Mouse (Mus musculus): ENCODE results near the gene Hdac5.

Gene Hdac5

DNA sequence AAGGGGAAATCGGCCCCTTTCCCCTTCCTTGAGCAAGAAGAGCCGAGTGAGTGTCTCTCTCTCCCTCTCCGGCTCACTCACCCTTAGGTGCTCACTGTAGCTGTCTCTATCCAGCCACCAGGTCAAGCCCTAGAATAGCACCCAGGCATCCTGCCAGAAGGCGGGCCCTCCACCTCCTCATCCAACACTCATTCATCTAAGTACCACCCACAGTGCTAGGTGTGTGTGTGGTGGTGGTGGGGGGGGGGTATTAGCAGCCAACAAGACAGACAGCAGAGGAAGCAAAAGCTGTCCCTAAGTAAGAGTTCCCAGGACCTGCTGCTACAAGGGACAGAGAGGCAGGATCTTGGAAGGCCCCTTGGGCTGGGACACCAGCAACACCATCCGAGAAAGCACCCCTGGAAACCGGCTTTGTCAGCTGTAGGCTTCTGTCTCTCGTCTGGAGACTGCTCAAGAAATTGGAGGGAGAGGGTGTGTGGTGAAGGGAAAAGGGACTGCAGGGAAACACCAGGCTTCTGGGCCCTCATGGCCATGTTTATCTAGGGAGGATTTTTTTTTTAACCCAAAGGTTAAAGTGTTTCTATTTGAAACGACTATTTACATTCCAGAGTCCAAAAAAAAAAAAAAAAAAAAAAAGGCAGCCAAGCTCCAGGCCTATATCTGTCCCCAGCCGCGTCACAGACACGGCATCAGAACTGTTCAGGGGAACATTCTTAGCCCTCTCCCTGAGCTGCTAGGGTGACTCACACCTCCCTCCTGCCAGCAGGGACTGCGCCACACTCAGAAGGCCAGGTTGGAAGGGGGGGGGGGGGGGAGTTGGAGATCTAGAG lies 13.7 kb downstream of the Hdac5 start:
- DNase-seq (ENCODE audit: low read depth, low spot score) = no peak

DNA sequence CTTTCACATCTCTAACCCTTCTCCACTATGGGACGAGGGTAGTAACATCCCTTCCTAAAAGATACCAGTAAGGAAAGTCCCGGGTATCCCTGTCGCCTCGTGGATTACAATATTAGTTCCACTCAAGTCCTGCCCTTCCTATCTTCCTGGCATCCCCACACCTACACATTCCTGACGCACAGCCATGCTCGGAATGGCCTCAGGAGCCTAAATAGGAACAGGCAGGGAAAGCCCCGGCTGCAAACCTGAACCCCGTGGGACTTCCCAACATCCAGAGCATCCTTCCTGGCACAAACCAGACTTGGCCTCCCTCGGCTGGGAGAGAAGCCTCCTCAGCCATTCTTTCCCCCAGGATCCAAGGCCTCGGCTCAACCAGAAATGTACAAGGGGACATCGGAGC lies 14.5 kb downstream of the Hdac5 start:
- DNase-seq (ENCODE audit: low read depth, low spot score) = no peak

DNA sequence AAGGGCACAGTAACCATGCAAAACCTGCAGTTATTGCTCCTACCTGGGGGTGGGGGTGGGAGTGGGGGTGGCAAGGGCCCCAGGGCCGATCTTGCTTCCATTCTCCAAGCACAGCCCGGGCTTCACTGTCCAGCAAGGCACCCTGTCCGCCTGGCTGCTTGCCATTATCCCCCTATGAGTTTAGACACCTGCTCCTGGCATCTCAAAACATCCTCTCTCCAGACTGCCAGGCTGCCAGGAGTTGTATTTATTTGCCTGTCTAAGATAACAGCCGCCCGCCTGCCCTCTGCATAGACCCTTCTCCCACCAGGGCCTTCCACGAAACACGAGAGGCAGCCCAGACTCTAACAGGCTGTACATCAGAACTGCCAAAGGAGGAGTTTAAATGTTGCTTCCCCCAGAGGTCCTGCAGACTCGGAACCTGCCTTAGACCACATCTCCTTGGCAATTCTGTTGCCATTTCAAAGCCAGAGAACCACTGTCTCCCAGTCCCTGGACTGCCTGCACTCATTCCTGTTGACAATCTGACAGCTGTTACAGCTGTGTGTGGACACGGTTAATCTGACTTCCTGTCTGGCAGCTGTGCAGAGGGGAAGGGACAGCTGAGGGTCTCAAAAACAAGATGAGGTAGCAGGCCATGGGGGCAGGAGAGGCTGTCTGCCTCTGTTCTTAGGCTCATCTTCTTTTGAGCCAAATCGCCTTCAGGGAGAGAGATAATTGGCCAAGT lies 15.4 kb downstream of the Hdac5 start:
- no peak for DNase-seq (ENCODE audit: low read depth, low spot score)

DNA sequence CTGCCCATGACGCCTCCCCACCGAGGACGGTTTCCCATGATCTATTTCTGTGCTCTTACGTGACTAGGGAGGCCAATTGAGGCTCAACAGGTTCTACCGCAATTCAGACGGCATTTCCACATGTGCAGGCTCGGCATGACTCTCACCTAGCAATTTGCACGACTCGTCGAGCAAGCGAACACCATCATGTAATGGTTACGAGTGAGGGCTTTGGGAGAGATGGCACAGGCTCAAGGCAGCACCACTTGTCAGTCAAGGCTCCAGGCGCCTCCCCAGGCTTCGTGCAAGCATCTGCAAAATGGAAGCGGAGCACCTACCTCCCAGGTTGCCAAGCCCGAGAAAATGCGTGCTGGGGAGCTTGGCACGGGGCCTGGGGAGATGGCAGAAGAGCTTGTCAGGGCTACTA lies 18.0 kb downstream of the Hdac5 start:
- no peak for DNase-seq (ENCODE audit: low read depth, low spot score)

DNA sequence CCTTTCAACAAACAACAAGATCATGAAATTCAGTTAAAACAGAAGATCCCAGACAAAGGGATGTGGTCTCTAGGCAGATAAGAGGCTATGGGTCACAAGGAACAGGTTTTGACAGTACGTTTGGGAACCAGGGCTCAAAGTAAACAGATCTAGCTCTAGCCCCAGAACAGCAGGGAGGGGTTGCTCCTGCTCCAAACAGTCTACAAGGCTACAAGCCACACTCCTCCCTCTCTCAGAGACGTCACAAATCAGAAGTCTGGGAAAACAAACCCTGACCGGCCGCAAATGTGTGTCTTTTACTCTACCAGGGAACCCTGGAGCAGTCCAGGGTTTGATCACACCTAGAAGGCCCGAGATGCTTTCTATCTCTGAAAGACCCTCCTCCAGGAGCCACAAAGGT lies 19.0 kb downstream of the Hdac5 start:
- DNase-seq (ENCODE audit: low read depth, low spot score) = no peak

GRCm38 (mm10) chr11:102210185-102210584 lies 19.8 kb downstream of the Hdac5 start:
- no peak for DNase-seq (ENCODE audit: low read depth, low spot score)

GRCm38 (mm10) chr11:102209742-102210141 lies 20.2 kb downstream of the Hdac5 start:
- no peak for DNase-seq (ENCODE audit: low read depth, low spot score)

DNA sequence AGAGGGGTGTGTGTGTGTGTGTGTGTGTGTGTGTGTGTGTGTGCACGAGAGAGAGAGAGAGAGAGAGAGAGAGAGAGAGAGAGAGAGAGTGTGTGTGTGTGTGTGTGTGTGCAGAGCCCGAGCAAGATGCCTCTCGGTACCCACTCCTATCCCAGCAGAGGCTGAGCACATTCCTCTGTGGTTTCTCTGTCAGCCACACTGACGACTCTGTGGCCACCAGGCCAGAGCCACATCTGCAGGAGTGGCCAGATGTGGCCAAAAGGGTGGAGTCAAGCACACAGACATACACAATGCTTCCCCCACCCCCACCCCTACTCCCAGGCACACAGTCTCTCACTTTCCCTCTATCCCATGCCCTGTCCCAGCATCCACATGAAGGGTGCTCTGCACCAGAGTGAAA lies 21.1 kb downstream of the Hdac5 start:
- DNase-seq (ENCODE audit: low read depth, low spot score) = no peak

GRCm38 (mm10) chr11:102207825-102208777 lies 21.9 kb downstream of the Hdac5 start:
- DNase-seq (ENCODE audit: low read depth, low spot score) = no peak

- DNase-seq (ENCODE audit: low read depth, low spot score) = no peak
Measured at GRCm38 (mm10) chr11:102206481-102206880, 23.5 kb downstream of the Hdac5 start.

DNA sequence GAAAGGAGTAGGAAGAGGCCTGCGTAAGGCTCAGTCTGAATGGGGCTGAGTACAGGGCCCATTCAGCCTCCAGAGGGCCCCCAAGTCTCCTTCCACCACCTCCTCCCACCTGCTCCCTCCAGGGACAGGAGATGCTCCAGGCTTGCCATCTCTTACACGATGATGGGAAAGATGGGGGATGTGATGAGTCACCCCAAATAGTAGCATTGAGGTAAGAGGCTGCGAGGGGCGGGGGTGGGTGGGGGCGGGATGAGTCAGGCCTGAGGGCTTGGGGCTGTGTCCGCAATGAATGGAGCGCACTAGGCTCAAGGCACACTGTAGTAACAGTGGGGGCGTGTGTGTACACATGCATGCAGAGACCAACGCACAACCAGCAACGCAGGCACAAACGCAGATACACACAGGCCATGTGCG lies 28.6 kb downstream of the Hdac5 start:
- no peak for DNase-seq (ENCODE audit: low read depth, low spot score)

GRCm38 (mm10) chr11:102199856-102200255 lies 30.1 kb downstream of the Hdac5 start:
- no peak for DNase-seq (ENCODE audit: low read depth, low spot score)

- DNase-seq (ENCODE audit: low read depth, low spot score) = no peak
Measured at GRCm38 (mm10) chr11:102198245-102198644, 31.7 kb downstream of the Hdac5 start.

DNA sequence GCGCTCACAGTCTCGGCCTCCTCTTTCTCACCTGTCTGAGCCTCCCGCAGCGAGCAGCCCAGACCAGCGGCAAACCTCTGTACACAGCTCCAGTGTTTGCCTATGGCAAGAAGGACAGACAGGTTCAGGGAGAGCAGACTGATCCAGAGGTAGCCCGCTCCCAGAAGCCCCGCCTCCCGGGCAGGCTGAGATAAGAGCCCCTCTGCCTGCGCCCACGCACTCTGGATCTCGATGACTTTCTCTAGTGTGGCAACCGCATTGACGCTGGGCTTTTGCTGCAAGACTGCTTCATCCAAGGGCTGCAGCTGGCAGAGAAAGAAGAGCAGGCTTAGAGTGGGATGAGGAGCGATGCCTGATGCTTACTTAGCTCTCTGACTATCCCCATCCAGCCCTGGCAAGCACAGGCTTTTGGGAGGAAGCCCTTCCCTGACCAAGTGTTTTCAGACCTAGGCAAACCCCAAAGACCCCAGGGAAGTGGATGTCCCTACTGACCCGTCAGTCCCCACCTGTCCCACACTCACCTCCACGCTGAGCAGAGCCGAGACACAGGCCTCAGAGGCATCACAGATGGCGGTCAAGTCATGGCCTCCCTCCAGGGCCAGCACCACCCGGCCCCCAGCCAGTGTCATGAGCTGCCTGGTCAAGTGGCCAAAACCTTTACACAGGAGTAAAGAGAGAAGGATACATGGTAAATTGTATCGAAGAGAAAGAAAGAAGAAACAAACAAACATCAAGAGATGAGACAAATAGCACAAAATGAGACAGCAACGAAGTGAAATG lies 33.8 kb downstream of the Hdac5 start:
- no peak for DNase-seq (ENCODE audit: low read depth, low spot score)

DNA sequence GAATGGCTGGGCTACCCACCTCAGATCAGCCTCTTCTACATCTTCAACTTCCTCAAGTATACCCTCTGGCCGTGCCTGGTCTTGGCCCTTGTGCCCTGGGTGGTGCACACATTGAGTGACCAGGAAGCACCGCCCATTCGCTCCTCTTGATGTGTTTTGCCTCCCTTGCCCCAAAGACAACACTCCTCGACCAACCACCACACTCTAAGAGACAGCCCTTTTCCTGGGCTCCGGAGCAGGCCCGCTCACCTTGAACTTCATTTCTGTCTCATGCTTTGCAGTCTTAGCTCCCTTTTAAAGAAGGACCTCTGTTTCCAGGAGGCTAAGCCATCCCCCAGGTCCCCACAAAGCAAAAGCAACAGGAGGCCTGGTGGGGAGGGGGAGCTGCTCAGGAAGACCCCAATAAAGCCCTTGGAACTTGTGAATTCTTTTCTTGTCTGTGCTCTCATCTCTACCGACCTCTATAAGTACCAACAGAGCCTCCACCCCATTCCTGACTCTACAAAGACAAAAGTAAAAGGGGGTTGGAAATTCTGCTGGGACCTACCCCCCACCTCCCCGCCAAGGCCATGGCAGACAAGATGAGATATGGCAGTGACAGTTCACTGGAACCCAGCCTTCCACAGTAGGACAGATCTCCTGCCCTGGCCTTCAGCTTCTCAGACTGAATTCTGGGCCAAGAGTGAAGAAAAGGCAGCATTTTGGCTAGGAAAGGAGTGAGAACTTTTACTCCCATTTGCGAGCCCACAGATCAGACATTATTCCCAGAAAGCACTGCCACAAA lies 36.1 kb downstream of the Hdac5 start:
- no peak for DNase-seq (ENCODE audit: low read depth, low spot score)

DNA sequence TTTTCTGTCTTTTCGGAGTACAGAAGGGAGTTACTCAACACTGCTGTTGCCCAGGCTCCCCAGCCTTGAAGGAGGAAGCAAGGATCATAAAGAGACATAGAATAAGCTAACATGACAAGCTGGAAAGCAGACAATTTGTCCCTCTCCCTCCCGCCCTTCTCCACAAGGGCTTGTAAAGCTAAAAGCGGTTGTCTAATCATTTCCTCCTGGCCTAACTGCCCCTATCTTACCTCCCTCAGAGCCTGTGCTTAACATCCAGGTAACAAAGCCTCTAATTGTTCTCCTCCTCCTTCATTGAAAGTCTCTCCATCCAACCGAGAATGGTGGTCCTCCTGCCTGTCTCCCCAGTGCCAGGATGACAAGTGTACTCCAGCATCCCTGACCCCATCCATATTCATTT lies 39.1 kb downstream of the Hdac5 start:
- DNase-seq (ENCODE audit: low read depth, low spot score) = no peak

DNA sequence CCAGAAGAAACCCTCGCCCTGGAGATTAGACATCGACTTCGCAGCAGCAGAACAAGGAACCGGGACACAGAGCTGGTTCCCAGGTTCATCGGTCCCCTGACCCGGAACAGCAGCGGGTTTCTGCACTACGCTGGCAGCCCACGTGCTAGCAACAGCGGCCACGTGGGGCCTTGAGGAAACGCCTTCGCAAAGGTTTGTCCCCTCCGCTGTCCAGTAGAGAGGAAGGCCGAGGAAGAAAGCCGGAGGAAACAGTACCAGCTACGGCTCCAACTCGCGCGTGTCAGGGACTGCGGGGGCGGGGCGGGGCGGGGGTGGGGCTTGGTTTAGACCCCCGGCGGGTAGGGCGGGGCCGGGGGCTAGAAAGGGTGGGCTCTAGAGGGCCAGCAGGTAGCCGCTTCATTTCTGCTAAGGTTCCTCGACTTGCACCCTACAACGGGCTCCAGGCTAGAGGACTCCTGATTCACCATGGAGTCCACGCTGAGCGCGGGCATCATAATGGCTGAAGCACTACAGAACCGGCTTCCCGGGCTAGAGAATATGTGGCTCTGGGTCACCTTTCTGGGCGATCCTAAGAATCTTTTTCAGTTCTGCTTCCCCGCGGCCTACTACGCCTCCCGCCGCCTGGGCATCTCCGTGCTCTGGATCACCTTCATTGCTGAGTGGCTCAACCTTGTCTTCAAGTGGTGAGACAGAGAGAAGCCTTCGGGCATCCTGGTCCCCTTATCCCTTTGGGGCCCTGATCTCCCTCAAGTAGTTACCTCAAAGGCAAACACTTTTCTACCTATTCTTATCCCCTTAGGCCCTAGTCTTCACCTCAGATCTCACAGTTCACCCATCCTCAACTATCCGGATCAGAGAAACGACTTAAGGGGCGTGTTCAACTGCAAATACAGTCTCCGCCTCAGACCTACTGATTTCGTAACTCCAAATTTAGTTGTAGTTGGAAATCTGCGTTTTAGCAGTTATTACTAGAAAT lies 40.2 kb downstream of the Hdac5 start, which contains the start of gene G6pc3:
G6pc3 (plus strand) TSS at position 160 of the 976 bp plus-strand sequence.
- peak; percentile 74 for DNase-seq (ENCODE audit: low read depth, low spot score)

DNA sequence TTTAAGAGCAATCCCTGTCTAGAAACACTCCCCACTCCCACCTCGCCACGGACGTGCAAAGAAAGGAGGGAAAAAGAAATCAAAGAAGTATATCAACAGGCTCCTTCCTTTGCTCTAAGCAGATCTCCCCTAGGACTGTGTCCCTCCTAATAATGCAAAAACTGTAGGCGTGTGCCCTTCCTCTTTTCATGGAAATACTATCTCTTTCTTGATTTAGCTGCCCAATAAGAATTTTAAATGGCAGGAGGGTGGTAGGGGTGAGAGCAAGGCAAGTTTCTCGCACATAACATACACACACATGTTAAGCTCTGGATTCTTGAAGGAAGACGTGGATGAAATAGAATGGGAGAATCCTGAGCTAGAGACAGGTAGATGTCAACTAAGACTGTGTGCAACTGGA lies 41.0 kb downstream of the Hdac5 start:
- no peak for DNase-seq (ENCODE audit: low read depth, low spot score)

GRCm38 (mm10) chr11:102186235-102186634 lies 43.7 kb downstream of the Hdac5 start:
- DNase-seq (ENCODE audit: low read depth, low spot score) = no peak
